Mouse (Mus musculus): ENCODE measurements at regions not wholly inside any gene's neighbourhood (a gene's known extent, or its start where the extent isn't known, plus 50 kb on each side); places are given as distances from the start of the nearest gene placed in this dataset.

DNA sequence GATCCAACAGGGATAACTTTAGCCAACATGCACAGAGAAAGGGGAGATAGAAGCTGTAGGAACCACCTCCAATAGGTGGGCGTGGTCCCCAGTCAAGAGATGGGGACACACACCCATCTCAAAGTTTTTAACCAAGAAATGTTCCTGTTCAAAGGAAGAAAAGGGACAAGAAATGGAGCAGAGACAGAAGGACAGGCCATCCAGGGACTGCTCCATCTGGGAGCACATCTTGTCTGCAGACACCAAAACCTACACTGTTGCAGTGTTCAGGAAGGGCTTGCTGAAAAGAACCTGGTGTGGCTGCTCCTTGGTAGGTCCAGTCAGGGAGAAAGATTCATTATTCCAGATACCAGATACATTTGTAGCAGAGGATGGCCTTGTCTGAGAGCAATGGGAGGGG, 676.5 kb upstream of the Foxg1 start:
- no peak for DNase-seq

- no peak for DNase-seq
Measured at GRCm38 (mm10) chr12:48713646-48714045, 668.8 kb upstream of the Foxg1 start.

GRCm38 (mm10) chr12:48729851-48730250, 652.6 kb upstream of the Foxg1 start:
- no peak for DNase-seq

GRCm38 (mm10) chr12:48758805-48759396, 623.6 kb upstream of the Foxg1 start:
- DNase-seq = no peak

Measured in adrenal gland, postnatal 10 days (tissue).